14 mouse cellular contexts compared by ENCODE assay signal in genomic region chr5:122538077-122538476, GRCm38 (mm10).
"Had no signal": no experiment of that assay in that cellular context is flagged by ENCODE, and none has a peak within 500 bp of the region (broad histone marks: within the 10 kb centered on the region; RNA-seq: fewer than 3 reads in every experiment).

No protein-coding gene starts in this region.

- DNase-seq: lung, adult 18-20 months; lung, embryonic 14.5 days; lung, postnatal 10 days; lung, postnatal 4 days; midbrain, embryonic 14.5 days; retina, postnatal 1 day; right cerebral cortex, adult 18-20 months; right cerebral cortex, postnatal 25 days; right cerebral cortex, postnatal 4 days; spleen, adult 18-20 months; thymus, adult 18-20 months; thymus, postnatal 14 days; thymus, postnatal 36 days had no signal

- ATAC-seq: midbrain, embryonic 16.5 days had no signal
